Mouse (Mus musculus): Measurements from ENCODE around the gene Calhm6. TPM values are rescaled to one million over a fixed set of nuclear protein-coding genes. Genes with fewer than 3 reads are reported as not detected.

Calhm6 gene
- polyA plus RNA-seq, 1 experiment from 2014 or later = 1.7 TPM

DNA sequence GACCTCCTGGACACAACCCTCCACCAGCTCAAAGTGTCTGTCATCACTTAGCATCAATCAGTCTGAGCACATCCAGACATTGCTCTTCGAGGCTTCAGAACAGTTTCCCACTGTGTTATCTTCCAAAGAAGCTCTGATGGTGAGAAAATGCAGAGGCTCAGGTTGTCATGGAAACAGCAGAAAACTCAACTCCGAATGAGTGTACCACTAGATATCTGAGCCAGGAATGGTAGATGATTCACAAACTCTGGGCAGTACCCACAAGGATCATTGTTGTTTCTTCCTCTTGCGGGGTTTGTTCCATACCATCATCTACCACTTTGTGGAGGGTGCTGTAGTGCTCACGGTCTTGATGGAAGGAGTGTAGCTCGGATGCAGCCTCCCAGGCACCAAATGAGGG lies 35.9 kb downstream of the Calhm6 start:
- Histone ChIP-seq H3K4me1 (replicated peaks; ENCODE audit: control insufficient read depth, insufficient read depth, low read length) (0 out of 2 replicates have a peak, but pooled peaks cover 3% of the 10 kb centered on the region), H3K9me3 (ENCODE audit: control insufficient read depth, low read length) (no peaks in the 10 kb centered on the region), H3K4me2 (ENCODE audit: low read length) (no peak overlapping the region), H3K4me3 (ENCODE audit: low read depth, low read length) (no peak overlapping the region), H3K27ac (ENCODE audit: low read depth) (no peak overlapping the region), H3K9ac (ENCODE audit: low read length) (no peak overlapping the region), H3K27me3 (replicated peaks; ENCODE audit: control insufficient read depth, insufficient read depth, low read length) (no peaks in the 10 kb centered on the region), H3K36me3 (ENCODE audit: control insufficient read depth, insufficient read depth, low read length) (no peaks in the 10 kb centered on the region)
- DNase-seq (ENCODE audit: low spot score) = no peak
- no peak for ATAC-seq (replicated peaks; ENCODE audit: low FRiP score, low TSS enrichment, low read depth)
- 51% methylated on average over 5 of the region's 5 CpGs for WGBS

DNA sequence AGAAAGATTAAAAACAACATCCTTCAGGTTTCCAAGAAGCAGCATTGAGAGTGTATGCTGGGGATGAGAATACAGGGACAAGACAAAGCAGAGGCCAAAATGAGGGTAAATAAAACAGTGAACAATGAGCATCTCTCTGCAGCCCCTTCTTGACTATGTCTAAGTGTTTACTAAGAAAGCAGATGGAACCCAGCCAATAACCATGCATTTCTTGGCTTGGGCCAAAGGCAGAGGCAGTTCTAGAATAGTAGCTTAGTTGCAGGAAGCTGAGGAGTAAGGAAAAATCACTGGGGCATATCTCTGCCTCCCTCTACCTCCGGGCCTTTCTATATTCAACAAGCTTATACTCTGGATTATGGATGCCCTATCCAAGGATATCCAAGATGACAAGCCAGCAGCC lies 37.3 kb downstream of the Calhm6 start:
- Histone ChIP-seq H3K4me2 (ENCODE audit: low read length) (no peak overlapping the region), H3K27ac (ENCODE audit: low read depth) (no peak overlapping the region), H3K9me3 (ENCODE audit: control insufficient read depth, low read length) (no peaks in the 10 kb centered on the region), H3K27me3 (replicated peaks; ENCODE audit: control insufficient read depth, insufficient read depth, low read length) (no peaks in the 10 kb centered on the region), H3K4me1 (replicated peaks; ENCODE audit: control insufficient read depth, insufficient read depth, low read length) (no peaks in the 10 kb centered on the region), H3K9ac (ENCODE audit: low read length) (no peak overlapping the region), H3K4me3 (ENCODE audit: low read depth, low read length) (no peak overlapping the region), H3K36me3 (ENCODE audit: control insufficient read depth, insufficient read depth, low read length) (no peaks in the 10 kb centered on the region)
- ATAC-seq (replicated peaks; ENCODE audit: low FRiP score, low TSS enrichment, low read depth) (no peak), DNase-seq (ENCODE audit: low spot score) (no peak)
- WGBS = 81% methylated on average over 1 of the region's 1 CpGs

DNA sequence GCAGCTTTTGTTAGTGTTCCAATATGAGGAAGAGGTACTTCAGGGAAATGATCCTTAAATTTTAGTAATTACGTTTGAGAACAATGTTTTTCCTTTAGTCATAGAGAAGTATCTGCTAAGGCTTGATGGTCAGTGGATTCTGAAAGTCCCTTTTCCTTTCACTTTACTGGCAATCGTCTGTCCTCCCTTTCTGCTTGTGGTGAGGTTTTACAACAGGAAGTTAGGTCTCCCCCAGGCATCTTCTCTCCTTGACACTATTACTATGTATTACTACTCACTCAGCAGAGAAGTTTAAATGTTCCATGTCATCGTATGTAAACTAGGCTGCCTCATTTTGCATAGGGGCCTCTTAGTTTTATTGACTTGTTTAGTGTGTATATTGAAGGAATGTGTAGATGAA lies 38.3 kb downstream of the Calhm6 start:
- H3K9ac ChIP-seq (ENCODE audit: low read length) = no peak overlapping the region
- no peaks in the 10 kb centered on the region for H3K4me1 ChIP-seq (replicated peaks; ENCODE audit: control insufficient read depth, insufficient read depth, low read length)
- H3K9me3 ChIP-seq (ENCODE audit: control insufficient read depth, low read length) = no peaks in the 10 kb centered on the region
- H3K4me2 ChIP-seq (ENCODE audit: low read length) = no peak overlapping the region
- DNase-seq (ENCODE audit: low spot score) (no peak), ATAC-seq (replicated peaks; ENCODE audit: low FRiP score, low TSS enrichment, low read depth) (no peak)
- no peak overlapping the region for H3K4me3 ChIP-seq (ENCODE audit: low read depth, low read length)
- H3K27ac ChIP-seq (ENCODE audit: low read depth) = no peak overlapping the region
- H3K27me3 ChIP-seq (replicated peaks; ENCODE audit: control insufficient read depth, insufficient read depth, low read length) = no peaks in the 10 kb centered on the region
- no peaks in the 10 kb centered on the region for H3K36me3 ChIP-seq (ENCODE audit: control insufficient read depth, insufficient read depth, low read length)
- WGBS = 63% methylated on average over 3 of the region's 3 CpGs

DNA sequence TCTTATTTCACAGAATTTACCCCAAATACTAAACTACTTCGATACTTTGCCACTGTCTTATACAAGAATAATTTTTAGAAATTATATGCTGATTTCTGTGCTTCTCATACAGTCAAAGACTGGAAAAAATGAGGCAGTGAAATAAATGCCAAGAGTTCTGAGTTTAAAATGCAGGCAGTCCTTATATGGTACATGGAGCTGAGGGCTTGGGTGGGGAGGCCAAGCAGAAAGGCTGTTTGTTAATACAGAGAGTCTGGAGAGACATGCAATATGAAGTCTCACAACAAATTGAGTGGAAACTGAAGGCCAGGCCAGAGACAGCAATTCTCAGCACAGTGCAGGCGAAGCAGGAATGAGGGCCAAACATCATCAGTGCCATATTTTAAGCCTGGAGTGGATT lies 39.3 kb downstream of the Calhm6 start:
- 84% methylated on average over 2 of the region's 2 CpGs for WGBS

DNA sequence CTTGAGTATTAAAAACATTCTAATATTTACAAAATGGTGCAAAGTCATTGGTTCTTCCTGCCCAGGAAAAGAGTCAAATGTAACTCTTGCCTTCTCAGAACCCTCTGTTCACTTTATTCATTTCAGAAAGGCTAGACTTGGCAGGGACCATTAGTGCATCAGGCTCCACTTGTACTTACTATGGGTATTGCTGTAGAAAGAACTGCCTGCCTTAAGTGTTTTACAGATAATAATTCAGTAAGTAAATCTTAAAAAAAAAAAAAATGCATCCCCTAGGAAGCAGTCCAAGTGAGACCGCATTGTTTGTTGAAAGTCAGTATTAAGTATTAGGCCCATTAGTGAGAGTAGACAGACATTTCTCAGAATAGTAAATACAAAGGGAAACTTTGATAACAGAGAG lies 41.3 kb downstream of the Calhm6 start:
- no peak for ATAC-seq (replicated peaks; ENCODE audit: low FRiP score, low TSS enrichment, low read depth)
- Histone ChIP-seq H3K4me2 (ENCODE audit: low read length) (no peak overlapping the region), H3K27ac (ENCODE audit: low read depth) (no peak overlapping the region), H3K36me3 (ENCODE audit: control insufficient read depth, insufficient read depth, low read length) (no peaks in the 10 kb centered on the region), H3K9ac (ENCODE audit: low read length) (no peak overlapping the region), H3K4me3 (ENCODE audit: low read depth, low read length) (no peak overlapping the region), H3K9me3 (ENCODE audit: control insufficient read depth, low read length) (no peaks in the 10 kb centered on the region), H3K4me1 (replicated peaks; ENCODE audit: control insufficient read depth, insufficient read depth, low read length) (no peaks in the 10 kb centered on the region), H3K27me3 (replicated peaks; ENCODE audit: control insufficient read depth, insufficient read depth, low read length) (no peaks in the 10 kb centered on the region)
- DNase-seq (ENCODE audit: low spot score) = no peak
- 66% methylated on average over 1 of the region's 1 CpGs for WGBS

More for the DNA sequence above, 39.3 kb downstream of the Calhm6 start:
- DNase-seq (ENCODE audit: low spot score) (no peak), ATAC-seq (replicated peaks; ENCODE audit: low FRiP score, low TSS enrichment, low read depth) (no peak)
- Histone ChIP-seq H3K36me3 (ENCODE audit: control insufficient read depth, insufficient read depth, low read length) (no peaks in the 10 kb centered on the region), H3K4me3 (ENCODE audit: low read depth, low read length) (no peak overlapping the region), H3K9me3 (ENCODE audit: control insufficient read depth, low read length) (no peaks in the 10 kb centered on the region), H3K27me3 (replicated peaks; ENCODE audit: control insufficient read depth, insufficient read depth, low read length) (no peaks in the 10 kb centered on the region), H3K4me2 (ENCODE audit: low read length) (no peak overlapping the region), H3K4me1 (replicated peaks; ENCODE audit: control insufficient read depth, insufficient read depth, low read length) (no peaks in the 10 kb centered on the region), H3K27ac (ENCODE audit: low read depth) (no peak overlapping the region), H3K9ac (ENCODE audit: low read length) (no peak overlapping the region)

Other genes starting within 250 kb of the Calhm6 start
- gene Rsph4a, start 222.9 kb downstream of the Calhm6 start, polyA plus RNA-seq (2014; fragmentation: Nextera tagmentation; extraction: Ambion mirVana) = 0.08 TPM in 1 of 2 replicates, not detected in the other
- 17.9 and 21.9 TPM in 2 replicates for gene Zup1, start 176.7 kb downstream of the Calhm6 start, polyA plus RNA-seq (2014; fragmentation: Nextera tagmentation; extraction: Ambion mirVana)
- 130 and 133 TPM in 2 replicates for gene Rwdd1, start 108.4 kb downstream of the Calhm6 start, polyA plus RNA-seq (2014; fragmentation: Nextera tagmentation; extraction: Ambion mirVana)
- not detected in 2 replicates for gene Trappc3l, start 90.4 kb downstream of the Calhm6 start, polyA plus RNA-seq (2014; fragmentation: Nextera tagmentation; extraction: Ambion mirVana)
- not detected in 2 replicates for gene Calhm4, start 83.7 kb downstream of the Calhm6 start, polyA plus RNA-seq (2014; fragmentation: Nextera tagmentation; extraction: Ambion mirVana)
- gene Calhm5, start 31.5 kb downstream of the Calhm6 start, polyA plus RNA-seq (2014; fragmentation: Nextera tagmentation; extraction: Ambion mirVana) = 0.75 and 0.97 TPM in 2 replicates
- 22.3 and 24.1 TPM in 2 replicates for gene Dse, start 79.7 kb upstream of the Calhm6 start, polyA plus RNA-seq (2014; fragmentation: Nextera tagmentation; extraction: Ambion mirVana)
- gene Tspyl1, start 154.2 kb upstream of the Calhm6 start, polyA plus RNA-seq (2014; fragmentation: Nextera tagmentation; extraction: Ambion mirVana) = 41.1 and 48.3 TPM in 2 replicates
- gene Tspyl4, start 169.5 kb upstream of the Calhm6 start, polyA plus RNA-seq (2014; fragmentation: Nextera tagmentation; extraction: Ambion mirVana) = 8.1 and 10.0 TPM in 2 replicates